Mouse (Mus musculus) thymus, postnatal 14 days (tissue): Measurements from ENCODE around the gene Gm20388.
"Not testable (repeated sequence)": the region's sequence is repeated elsewhere in the genome, so short reads cannot be mapped to it uniquely, and the experiment has no call there.

ENCODE experiments used
- DNase-seq: peaks from one replicate; pipeline ENCODE4 v3.0.0; 2021

The Gm20388 gene

GRCm38 (mm10) chr8:123146390-123146789 is 3235.7 kb downstream of the Gm20388 start:
- no peak for DNase-seq

DNA sequence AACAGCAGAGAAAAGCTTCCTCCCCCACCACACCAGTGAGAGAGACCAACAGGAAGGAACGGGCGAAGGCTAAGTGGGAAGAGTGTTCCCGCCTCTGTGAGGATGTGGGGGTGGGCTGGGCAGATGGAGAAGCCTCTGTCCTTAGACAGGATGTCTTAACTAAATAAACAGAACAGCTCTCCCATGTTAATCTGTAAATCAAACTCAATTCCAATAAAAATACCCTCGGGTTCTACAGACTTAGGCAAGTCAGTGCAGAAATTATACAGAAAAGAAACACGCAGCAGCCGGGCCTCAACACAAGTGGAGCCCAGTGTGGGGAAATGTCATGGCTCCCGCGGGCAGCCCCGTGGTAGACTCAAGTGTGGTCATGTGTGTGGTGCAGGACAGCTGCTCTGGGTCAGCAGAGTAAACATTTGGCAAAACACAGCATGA is 3240.1 kb downstream of the Gm20388 start:
- no peak for DNase-seq

DNA sequence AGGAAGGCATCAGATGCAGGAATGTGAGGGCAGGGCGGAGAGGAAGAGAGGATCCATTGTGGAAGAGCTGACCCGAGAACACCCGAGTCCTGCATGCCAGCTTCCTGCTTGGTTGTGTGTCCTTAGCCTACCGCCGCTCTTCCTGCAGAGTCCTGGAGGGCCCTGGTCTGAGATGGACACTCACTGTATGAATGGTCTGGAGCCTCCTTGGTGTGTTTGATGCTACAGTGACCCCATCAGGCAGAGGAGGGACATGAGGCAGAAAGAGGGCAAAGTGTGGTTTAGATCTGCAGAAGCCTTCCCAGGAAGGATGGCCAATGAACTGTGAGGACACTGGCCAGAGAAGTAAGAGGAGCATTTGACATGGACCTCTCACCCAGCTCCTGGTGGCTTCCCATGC is 3244.5 kb downstream of the Gm20388 start:
- no peak for DNase-seq

- no peak for DNase-seq
Observed at GRCm38 (mm10) chr8:123156070-123156773, 3245.6 kb downstream of the Gm20388 start.

DNA sequence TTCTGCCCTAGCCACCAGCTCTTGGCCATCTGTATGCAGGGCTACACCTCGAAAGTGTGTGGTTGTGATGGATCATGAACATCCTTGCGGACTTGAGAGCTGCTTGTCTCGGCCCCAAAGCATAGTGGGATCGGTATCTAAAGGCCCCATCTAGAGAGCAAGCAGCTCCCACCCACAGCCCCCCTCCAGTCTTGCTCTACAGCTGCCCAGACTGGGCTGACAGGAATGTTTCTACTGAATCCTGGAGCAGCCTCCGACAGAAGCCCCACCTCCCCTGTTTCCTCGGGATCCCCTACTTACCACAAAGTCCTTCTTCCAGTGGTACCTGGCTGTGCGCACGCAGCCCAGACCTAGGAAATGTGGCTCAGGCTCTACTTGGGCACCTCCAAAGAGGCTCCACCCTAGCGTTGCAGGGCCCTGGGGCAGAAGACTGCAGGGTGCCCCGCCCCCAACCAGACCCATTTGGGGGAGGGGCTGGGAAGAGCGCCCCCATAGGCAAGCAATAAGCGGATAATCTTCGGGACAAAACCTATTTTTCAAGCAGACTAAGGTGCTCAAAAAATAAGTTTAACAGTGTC is 3247.3 kb downstream of the Gm20388 start, which contains the start of gene Sult5a1:
Sult5a1 (minus strand) TSS at position 428 of the 578 bp plus-strand sequence.
- DNase-seq = no peak

GRCm38 (mm10) chr8:123181391-123181790 is 3270.8 kb downstream of the Gm20388 start:
- DNase-seq = no peak

- no peak for DNase-seq
Observed at GRCm38 (mm10) chr8:123185566-123186409, 3275.1 kb downstream of the Gm20388 start, which contains the start of gene Dpep1. Dpep1 (plus strand) TSS chr8:123186242.

GRCm38 (mm10) chr8:123188006-123188405 is 3277.4 kb downstream of the Gm20388 start:
- no peak for DNase-seq

GRCm38 (mm10) chr8:123188841-123189240 is 3278.2 kb downstream of the Gm20388 start:
- no peak for DNase-seq

DNA sequence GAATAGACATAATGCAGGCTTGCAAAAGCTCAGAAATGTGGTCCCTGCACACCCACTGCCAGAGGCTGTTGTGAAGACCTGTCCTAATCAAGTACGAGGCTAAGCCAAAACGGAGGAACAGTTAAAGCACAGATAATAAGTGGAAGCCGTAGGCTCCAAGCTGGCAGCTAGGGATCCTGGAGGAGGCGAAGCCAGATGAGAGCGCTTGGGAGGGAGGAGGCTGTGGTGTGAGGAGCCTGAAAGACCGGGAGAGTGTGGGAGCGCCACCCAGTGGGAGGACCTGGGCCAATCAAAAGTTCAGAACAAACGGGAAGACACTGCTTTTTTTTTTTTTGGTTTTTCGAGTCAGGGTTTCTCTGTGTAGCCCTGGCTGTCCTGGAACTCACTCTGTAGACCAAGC is 3280.0 kb downstream of the Gm20388 start:
- DNase-seq = peak; percentile 44

DNA sequence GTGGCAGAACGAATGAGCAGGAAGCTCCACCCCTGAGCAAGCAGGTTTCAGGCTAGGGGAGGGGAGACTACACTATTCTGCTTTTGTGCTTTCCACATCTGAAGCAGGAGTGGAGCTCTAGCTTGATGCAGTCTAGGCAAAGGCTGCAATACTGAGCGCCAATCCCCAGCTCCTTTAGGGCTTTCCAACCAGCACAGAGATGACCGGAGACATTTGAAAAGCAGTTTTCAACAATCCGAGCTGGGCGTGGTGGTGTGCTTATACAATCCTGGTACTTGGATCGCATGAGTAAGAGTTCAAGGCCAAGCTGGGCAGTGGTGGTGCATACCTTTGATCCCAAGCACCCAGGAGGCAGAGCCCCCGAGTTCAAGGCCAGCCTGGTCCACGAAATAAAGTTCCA is 3281.3 kb downstream of the Gm20388 start:
- no peak for DNase-seq

DNA sequence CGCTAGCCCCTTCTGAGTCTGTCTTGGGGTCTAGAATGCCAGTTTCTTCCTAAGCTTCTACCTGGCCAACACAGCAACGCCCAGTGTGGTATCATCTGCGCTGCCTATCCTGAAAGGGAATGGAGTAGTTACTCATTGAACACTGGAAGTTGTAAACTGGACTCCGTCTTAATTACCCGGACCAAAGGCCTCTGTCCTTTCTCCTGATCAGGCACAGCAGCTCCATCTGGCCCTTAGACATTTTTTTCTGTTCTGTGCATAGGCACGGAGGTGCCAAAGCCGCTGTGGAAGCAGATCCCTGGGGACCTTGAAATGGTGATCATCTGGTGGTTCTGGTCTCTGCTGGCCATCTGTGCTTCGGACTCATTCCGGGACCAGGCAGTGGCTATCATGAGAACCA is 3283.1 kb downstream of the Gm20388 start:
- no peak for DNase-seq

- DNase-seq = not testable (repeated sequence)
Observed at GRCm38 (mm10) chr8:123197016-123197415, 3286.4 kb downstream of the Gm20388 start.

DNA sequence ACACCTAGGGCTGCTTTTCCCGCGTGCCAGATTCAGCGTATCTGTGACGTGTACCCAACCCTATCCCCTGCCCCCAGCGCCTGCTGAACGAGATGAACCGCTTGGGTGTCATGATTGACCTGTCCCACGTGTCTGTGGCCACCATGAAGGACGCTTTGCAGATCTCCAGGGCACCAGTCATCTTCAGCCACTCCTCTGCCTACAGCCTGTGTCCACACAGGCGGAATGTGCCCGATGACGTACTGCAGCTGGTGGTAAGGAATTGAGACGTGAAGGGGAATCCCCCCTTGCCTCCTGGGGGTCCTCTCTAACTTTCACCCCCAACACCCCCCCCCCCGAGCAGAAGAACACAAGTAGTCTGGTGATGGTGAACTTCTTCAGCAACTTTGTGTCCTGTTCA is 3289.2 kb downstream of the Gm20388 start:
- no peak for DNase-seq

DNA sequence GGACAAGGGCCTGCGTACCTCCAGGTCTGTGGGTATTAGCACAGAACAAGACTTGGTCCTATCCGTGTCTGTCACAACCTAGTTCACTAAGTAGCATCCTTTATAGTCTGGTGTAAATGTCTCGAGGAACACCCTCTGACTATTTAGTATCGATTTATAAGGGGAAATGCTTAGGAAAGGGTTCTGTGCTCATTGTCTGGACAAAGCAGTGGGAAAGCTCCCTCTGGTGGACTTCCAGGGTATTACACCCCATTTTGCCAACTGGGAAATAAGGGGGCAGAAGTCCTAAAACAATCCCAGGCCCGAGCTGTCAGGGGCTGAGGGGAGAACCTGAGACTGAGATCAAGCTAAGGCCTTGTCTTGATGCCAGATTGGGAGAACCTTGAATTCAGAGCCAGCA is 3291.6 kb downstream of the Gm20388 start:
- peak; percentile 69 for DNase-seq

- no peak for DNase-seq
Observed at GRCm38 (mm10) chr8:123203571-123203970, 3292.9 kb downstream of the Gm20388 start.

DNA sequence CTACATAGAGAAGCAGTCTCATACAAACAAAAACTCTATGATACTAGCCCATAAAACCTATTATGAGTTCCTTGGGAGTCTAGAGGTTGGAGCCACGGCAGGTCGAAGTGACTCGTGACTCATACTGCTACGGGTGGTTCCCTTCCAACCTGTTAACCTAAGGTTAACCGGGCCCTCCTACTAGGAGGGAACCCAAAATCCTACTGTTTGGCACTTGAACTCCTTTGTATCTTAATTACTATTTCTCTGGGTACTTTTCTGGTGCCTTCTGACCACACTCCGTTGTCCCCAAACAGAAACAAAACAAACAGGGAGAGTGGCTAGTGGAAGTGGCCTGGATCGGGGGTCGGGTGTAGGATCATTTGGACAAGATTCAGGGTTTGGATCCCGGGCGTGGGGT is 3301.2 kb downstream of the Gm20388 start:
- DNase-seq = no peak

DNA sequence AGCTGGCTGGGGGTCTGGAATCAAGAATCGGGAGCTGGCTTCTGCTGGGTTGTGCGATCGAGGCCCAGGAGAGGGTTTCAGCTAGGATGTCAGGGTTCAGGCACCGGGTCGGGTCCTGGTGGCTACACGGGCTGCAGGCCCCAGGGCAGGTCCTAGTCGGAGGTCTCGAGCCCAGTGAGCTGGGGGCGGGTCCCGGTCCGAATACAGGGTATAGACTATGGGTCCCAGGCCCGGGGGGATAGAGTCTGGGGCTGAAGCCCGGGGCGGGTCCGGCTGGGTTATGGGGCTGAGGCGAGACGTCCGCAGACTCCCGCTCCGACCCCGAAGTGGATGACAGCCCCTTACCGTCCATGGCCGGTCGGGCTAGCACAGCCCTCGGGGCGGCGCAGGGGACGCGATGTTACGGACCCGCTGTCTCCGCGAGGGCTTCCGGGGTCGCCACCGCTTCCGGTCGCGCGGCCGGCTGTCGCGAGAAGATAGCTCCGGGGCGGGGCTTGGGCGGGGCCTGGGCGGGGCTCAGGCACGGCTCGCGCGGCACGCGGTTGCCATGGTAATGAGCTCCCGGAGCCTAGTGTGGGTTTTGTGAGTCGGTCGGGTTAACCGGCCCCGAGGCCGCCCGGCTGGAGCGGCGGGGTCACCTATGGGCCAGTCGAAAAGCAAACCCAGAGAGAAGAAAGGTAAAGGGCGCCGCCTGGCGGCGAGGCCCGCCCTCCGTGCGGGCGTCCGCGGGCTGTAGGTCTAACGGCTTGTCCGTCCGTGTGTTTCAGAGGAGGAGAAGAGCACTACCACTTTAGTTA is 3301.9 kb downstream of the Gm20388 start, which contains the start of the genes Chmp1a and Spata33:
Chmp1a (minus strand) TSS at position 443 of the 797 bp plus-strand sequence.
Spata33 (plus strand) TSS at position 512 of the 797 bp plus-strand sequence.
- peak; percentile 91 for DNase-seq

GRCm38 (mm10) chr8:123213118-123213772 is 3302.6 kb downstream of the Gm20388 start:
- DNase-seq = no peak

GRCm38 (mm10) chr8:123215430-123215829 is 3304.8 kb downstream of the Gm20388 start:
- no peak for DNase-seq

GRCm38 (mm10) chr8:123220917-123221316 is 3310.3 kb downstream of the Gm20388 start:
- no peak for DNase-seq
